Mouse (Mus musculus) ES-Bruce4 (cell line): ENCODE data around the gene Mylpf. TPM values are rescaled to one million over a fixed set of nuclear protein-coding genes. Genes with fewer than 3 reads are reported as not detected.
A peak's percentile ranks its signal among the peaks of the same experiment; 100 is the strongest.

Experiments used
- H3K27ac ChIP-seq: 2 replicates; pipeline ENCODE4 v1.5.1; 2012; ENCODE audit warnings: low read length, inconsistent platforms; ENCODE audit not compliant: insufficient read depth
- H3K27me3 ChIP-seq: 2 replicates; pipeline ENCODE4 v1.6.1; 2012; ENCODE audit warnings: mild to moderate bottlenecking, low read length, inconsistent platforms; ENCODE audit not compliant: control insufficient read depth, poor library complexity, insufficient read depth, severe bottlenecking
- H3K36me3 ChIP-seq: 2 replicates; pipeline ENCODE4 v1.6.1; 2012; ENCODE audit warnings: inconsistent platforms, mild to moderate bottlenecking, low read length, moderate library complexity; ENCODE audit not compliant: control insufficient read depth, poor library complexity, insufficient read depth, severe bottlenecking
- H3K4me1 ChIP-seq: one replicate; pipeline ENCODE4 v1.8.1; 2011; ENCODE audit warnings: low read length; ENCODE audit not compliant: control insufficient read depth, insufficient read depth
- H3K4me3 ChIP-seq: 2 replicates; pipeline ENCODE4 v1.5.1; 2011; ENCODE audit warnings: low read depth, mild to moderate bottlenecking, low read length
- H3K9ac ChIP-seq: 2 replicates; pipeline ENCODE4 v1.6.1; 2012; ENCODE audit warnings: low read depth, mild to moderate bottlenecking, inconsistent platforms; ENCODE audit not compliant: poor library complexity, severe bottlenecking
- H3K9me3 ChIP-seq: replicated peaks from 2 replicates; pipeline ENCODE4 v1.6.1; 2012; ENCODE audit warnings: mild to moderate bottlenecking, low read length, inconsistent platforms; ENCODE audit not compliant: control insufficient read depth, poor library complexity, insufficient read depth, severe bottlenecking
- CTCF ChIP-seq: IDR thresholded peaks from one replicate; pipeline ENCODE4 v1.8.1; 2011; ENCODE audit warnings: low read depth, low read length
- EP300 ChIP-seq: IDR thresholded peaks from 2 replicates; pipeline ENCODE4 v1.6.1; 2011; ENCODE audit warnings: low read depth, low read length; ENCODE audit not compliant: insufficient read depth
- POLR2A ChIP-seq: IDR thresholded peaks from one replicate; pipeline ENCODE4 v1.8.1; 2011; ENCODE audit warnings: low read length; ENCODE audit not compliant: insufficient read depth
- polyA plus RNA-seq: library from polyadenylated mRNA; stranded (reverse); fragments of >200 nt; gene quantifications from 2 replicates; pipeline ENCODE4 v1.2.4, GENCODE M21; 2011; ENCODE audit warnings: low read depth; ENCODE audit not compliant: missing spikeins, insufficient read depth, insufficient read length

Gene Mylpf
- polyA plus RNA-seq, 1 experiment: 278 TPM

DNA sequence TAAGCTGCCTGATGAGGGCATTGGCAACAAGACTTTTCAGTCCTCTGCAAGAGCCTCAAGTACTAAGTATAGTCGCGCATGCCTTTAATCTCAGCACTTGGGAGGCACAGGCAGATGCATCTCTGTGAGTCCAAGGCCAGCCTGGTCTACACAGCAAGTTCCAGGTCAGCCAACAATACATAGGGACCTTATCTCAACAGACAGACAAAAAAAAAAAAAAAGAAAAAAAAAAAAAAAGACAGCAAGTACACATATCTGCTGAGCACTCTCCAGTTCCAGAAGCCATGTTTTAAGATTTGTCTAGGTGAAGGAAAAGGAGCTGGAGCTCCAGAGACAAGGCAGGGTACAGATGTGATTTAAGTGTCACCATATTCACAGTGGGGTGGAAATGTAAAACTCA lies 47.3 kb downstream of the Mylpf start:
- no peak overlapping the region for H3K27ac ChIP-seq
- no peak overlapping the region for H3K9ac ChIP-seq
- H3K4me3 ChIP-seq: no peak overlapping the region
- H3K9me3 ChIP-seq: no peaks in the 10 kb centered on the region
- TF ChIP-seq POLR2A: no peak
- TF ChIP-seq EP300: no peak
- TF ChIP-seq CTCF: no peak
- no peaks in the 10 kb centered on the region for H3K27me3 ChIP-seq
- H3K4me1 ChIP-seq: peaks cover 2% of the 10 kb centered on the region
- H3K36me3 ChIP-seq: peaks cover 23% of the 10 kb centered on the region

DNA sequence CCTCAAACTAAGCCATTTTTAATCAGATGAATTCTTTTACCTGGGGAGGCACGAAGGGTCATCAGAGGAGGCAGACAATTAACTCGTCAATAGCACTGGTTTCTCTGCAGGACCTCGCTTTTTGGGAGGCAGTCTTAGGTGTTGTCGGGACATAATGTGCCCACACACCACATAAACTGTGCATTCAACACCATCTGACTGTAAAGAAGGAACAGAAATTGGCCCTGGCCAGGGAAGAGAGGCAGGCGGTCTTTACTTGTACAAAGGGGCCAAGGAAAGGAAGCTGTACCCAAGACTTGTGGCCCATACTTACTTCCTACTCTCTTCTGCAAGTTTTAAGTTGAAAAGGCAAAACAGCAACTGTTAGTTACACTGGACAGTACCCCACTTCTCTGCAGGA lies 47.8 kb downstream of the Mylpf start:
- H3K4me1 ChIP-seq: peaks cover 2% of the 10 kb centered on the region
- TF ChIP-seq POLR2A: no peak
- TF ChIP-seq EP300: no peak

DNA sequence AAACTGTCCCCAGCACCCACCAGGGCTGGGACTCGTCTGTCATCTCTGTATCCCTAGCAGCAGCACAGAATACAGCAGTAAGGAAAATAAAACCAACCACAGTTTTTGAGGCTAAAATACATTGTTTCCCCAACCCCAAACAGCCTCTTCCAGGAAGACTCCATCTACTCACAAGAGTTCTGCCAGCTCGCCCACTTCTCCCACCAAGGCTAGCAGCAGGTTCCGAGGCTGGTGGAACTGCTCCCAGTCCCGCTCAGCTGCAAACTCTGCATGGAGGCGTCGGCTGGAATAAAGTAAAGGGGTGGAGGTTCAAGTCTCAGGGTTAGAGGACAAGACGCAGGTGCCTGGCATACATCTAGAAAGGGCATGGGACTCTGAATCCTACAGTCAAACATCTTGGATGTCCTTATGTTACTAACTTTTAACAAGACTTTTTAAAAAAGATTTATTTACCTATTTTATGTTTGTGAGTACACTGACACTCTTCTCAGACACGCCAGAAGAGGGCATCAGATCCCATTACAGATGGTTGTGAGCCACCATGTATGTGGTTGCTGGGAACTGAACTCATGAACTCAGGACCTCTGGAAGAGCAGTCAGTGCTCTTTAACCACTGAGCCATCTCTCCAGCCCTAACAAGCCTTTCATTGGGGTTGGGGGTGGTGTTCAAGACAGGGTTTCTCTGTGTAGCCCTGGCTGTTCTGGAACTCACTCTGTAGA lies 50.7 kb downstream of the Mylpf start:
- Histone ChIP-seq H3K4me3 (peak overlapping the region; percentile 92), H3K9ac (peak overlapping the region; percentile 88), H3K27ac (no peak overlapping the region), H3K9me3 (no peaks in the 10 kb centered on the region), H3K36me3 (peaks cover 23% of the 10 kb centered on the region), H3K4me1 (peaks cover 2% of the 10 kb centered on the region), H3K27me3 (no peaks in the 10 kb centered on the region)
- TF ChIP-seq POLR2A (no peak), CTCF (no peak), EP300 (no peak)

More for the DNA sequence above, 47.8 kb downstream of the Mylpf start:
- no peak overlapping the region for H3K4me3 ChIP-seq
- peaks cover 23% of the 10 kb centered on the region for H3K36me3 ChIP-seq
- no peaks in the 10 kb centered on the region for H3K9me3 ChIP-seq
- H3K9ac ChIP-seq: no peak overlapping the region
- H3K27ac ChIP-seq: no peak overlapping the region
- H3K27me3 ChIP-seq: no peaks in the 10 kb centered on the region

DNA sequence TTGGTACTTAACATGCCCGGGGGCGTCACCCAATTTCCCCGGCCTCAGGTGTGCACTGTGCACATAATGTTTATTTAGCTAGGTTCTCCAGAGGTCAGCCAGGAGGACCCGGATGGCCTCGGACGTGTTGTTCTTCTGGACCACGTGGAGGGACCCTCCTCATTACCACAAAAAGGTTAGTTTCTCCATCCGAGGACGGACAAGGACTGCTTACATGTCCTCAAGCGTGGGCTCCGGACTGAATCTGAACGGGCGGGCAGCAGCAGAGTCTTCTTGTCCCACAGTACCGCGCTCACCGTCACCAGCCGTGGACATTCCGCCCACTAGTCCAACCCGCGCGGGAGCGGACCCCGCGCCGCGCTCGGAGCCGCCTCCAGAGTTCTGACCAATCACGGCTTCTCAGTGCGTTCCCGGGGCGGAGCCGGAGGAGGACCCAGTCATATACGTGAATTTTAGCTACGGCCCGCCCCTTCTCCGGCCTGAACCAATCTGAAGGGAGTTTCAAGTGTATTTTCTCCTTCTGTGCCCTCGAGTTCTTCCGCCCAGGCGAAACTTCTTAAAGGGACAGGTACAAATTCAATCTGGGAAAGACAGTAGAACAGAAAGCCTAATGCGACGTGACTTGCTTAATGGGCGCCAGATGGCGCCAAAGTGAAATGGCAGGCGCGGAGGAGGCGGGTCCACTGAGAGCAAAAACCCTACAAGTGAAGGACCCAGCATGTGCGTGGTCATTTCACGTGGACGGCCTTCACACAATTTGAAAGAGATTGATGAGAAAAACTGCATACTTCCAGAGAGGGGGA lies 51.8 kb downstream of the Mylpf start, which contains the start of gene Dctpp1:
Gene Dctpp1, minus strand, starts transcription at position 401 of the 803 bp plus-strand sequence.
- TF ChIP-seq CTCF (peak; percentile 74), EP300 (no peak), POLR2A (peak; percentile 95)
- H3K36me3 ChIP-seq: peaks cover 23% of the 10 kb centered on the region
- no peaks in the 10 kb centered on the region for H3K27me3 ChIP-seq
- H3K9me3 ChIP-seq: no peaks in the 10 kb centered on the region
- peak within 1 kb of the TSS; percentile 88 for H3K9ac ChIP-seq
- H3K4me3 ChIP-seq: peak within 1 kb of the TSS; percentile 92
- peaks cover 1% of the 10 kb centered on the region for H3K4me1 ChIP-seq
- H3K27ac ChIP-seq: no peak within 1 kb of the TSS

DNA sequence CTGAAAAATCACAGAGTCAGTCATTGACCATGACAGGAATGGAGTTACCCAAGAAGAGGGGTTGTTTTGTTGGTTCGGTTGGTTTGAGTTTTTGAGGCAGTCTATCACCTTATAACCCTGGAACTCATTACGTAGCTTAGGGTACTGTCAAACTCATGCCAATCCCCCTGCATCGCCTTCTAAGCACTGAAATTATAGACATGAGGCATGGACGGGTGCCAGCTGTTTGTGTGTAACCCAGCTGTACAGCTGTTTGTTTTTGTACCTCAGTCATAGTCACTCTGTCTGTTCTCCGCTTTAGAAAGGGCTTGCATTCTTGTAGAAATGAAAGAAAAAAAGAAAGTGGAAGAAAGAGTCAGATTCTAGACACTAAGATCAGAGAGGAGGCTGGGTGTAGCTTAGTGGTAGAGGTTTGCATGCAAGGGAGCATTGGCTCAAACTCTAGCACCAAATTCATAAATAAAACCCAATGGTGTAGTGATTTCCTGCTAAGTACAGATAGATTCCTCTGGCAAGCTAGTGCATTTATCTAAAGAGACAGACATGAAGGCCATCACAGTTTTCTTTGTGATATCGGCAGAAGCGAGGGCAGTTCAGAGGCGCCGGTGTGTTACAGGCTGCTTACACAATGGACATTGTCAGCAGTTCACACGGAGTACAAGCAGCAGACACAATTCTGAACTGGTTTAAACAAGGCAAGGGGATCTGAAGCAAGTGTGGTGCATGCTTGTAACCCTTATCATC lies 53.7 kb downstream of the Mylpf start:
- TF ChIP-seq POLR2A (no peak), EP300 (no peak), CTCF (no peak)
- no peak overlapping the region for H3K9ac ChIP-seq
- H3K36me3 ChIP-seq: peaks cover 10% of the 10 kb centered on the region; the same call in 1 of the 2 replicates
- H3K4me3 ChIP-seq: no peak overlapping the region
- H3K27me3 ChIP-seq: no peaks in the 10 kb centered on the region
- H3K27ac ChIP-seq: no peak overlapping the region
- no peaks in the 10 kb centered on the region for H3K4me1 ChIP-seq
- H3K9me3 ChIP-seq: no peaks in the 10 kb centered on the region
